Mouse (Mus musculus): ENCODE measurements around the gene Bbx.

Bbx gene

DNA sequence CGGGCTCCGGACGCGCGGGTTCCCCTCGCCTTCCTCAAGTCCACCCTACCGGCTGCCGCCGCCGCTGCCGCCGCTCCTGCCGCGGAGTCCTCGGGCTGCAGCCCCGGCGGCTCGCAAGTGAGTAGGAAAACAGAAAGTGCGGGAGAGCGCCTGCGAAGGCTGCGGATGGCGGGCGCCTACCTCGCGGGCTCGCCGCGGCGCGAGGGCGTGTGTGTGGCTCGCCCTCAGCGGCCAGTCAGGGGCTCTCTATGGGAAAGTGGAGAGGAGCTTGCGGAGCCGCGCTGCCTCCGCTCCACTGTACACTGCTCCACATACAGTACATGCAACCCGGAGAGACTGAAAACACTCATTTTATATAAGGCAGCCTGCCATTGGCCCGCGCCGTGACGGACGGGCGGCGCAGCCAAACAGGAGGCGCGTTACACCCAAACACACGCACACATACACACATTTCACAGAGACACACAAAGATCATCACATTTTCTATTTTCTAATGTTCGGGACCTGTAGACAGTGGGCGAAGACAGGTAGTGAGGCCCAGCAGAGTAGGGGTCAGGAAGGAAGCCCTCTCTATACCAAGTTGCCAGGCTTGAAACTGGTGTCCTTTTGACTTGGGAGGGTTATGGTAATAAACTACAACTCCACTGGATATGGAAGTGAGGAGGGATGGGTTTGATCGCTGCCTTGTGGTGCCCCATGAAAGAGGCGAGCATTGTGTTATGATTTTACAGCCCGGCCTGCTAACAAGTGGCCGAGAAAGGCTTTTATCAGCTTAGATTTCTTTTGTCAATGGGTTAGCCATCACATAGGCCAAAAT is at the start of gene Bbx:
Gene Bbx, minus strand, starts transcription at position 329 of the 817 bp plus-strand sequence.
- DNase-seq (ENCODE audit: low read depth), result peak; percentile 97

DNA sequence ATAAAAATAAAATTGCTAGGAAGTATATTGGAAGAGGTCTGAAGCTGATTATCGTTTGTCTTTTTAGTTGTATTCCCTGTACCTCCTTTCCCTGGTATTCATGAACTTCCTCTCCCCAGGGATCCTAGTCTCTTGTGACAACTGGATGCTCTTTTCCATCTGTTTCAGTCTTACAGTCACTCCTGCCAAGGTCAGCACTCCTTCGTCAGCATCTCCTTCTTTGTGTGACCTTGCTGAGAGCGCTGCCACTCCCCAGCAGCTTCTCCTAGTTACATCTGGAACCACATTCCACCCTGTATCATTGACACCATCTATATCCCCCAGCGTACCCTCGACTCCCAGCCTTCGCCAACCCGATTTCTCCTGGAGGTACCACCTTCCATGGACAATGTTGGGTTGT is 49.7 kb upstream of the Bbx start:
- DNase-seq (ENCODE audit: low read depth), result peak; percentile 7

- peak; percentile 91 for DNase-seq (ENCODE audit: low read depth)
Observed at GRCm38 (mm10) chr16:50481341-50481740, 49.2 kb upstream of the Bbx start.

DNA sequence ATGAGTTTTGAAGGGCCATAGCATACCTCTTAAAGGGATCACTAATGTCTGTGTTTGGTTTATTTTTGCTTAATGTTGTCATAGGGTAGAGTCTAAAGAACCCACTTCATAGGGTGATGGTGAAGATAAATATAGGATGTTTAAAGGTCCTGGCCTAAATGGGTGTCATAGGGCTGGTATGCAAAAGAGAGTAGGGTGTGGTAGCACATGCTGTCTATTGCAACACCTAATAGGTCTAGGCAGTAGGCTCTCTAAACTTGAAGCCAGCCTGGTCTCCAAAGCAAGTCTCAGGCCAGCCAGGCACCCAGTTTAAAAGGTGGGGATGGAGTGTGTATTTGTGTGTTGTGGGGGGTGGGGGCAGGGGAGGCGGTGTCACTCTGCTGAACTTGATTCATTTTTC is 46.5 kb upstream of the Bbx start:
- no peak for DNase-seq (ENCODE audit: low read depth)

DNA sequence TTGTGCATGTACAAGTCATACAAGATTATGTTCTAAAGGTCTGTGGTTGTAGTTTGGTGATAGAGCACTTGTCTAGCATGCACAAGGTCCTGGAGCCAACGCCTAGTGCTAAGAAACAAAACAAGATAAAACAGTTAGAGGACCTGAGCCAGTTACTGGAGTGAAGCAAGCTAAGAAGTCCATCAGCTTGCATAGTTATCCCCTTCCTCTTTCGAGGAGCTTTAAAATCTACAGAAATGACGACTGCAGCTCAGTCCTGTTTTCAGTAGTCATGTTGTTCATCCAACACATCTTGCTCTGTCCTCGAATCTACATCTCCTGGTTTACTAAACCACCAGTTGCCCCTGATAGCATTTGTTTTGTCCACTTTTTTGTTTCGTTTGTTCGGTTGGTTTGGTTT is 45.4 kb upstream of the Bbx start:
- no peak for DNase-seq (ENCODE audit: low read depth)

- peak; percentile 30 for DNase-seq (ENCODE audit: low read depth)
Observed at GRCm38 (mm10) chr16:50462226-50462870, 30.2 kb upstream of the Bbx start.

DNA sequence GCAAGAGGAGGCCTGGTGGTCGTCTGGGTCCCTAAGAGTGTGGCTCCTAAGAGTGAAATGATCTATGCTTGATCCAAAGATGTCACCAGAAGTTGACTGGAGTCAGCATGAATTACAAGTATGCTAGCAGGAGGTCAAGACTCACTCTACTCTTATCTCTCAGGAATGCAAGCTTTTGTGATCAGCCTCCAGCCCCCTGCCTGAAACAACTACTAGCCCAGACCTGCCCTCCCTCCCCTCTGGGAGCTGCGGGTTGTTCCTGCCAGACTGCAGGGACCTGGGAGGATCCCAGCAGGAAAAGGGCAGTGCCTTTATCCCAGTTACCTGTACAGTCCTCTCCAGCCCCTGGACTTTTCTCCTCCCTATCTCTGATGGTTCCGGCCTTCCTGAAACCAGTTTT is 27.0 kb upstream of the Bbx start:
- DNase-seq (ENCODE audit: low read depth), result no peak

DNA sequence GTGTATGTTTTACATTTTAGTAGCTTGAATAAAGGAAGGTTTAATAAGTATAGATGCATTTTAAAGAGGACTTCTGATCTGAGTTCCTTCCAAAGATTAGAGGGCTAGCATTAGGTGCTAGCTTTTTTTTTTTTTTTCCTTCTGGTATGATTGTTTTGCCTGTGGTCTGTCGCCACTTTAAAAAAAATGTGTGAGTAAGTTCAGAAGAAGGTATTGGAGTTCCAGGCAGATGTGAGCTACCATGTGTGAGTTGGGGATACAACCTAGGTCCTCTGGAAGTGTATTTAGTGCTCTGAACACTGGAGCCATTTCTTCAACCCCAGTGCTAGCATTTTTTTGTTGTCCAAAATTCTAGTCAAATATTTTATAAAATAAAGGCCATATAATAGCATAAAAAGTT is 23.9 kb upstream of the Bbx start:
- DNase-seq (ENCODE audit: low read depth), result no peak

GRCm38 (mm10) chr16:50449086-50449485 is 16.9 kb upstream of the Bbx start:
- no peak for DNase-seq (ENCODE audit: low read depth)

DNA sequence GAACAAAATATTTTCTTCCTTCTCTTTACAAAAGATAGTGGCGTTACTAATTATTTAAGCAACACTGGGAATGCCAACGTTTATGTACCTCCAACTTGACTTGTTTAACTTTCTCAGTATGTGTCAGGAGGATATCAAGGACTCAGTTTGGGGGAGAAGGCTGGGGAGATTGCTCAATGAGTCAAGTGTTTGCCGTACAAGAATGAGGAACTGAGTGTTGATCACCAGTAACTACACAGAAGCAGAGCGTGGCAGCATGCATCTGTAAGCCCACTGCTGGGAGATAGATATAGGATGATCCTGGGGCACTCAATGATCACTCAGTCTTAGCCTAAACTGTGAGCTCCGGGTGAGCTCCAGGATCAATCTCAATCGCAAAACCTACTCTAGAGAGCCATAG is 12.8 kb upstream of the Bbx start:
- DNase-seq (ENCODE audit: low read depth), result no peak

- peak; percentile 58 for DNase-seq (ENCODE audit: low read depth)
Observed at GRCm38 (mm10) chr16:50438816-50439215, 6.6 kb upstream of the Bbx start.

- DNase-seq (ENCODE audit: low read depth), result no peak
Observed at GRCm38 (mm10) chr16:50437788-50438187, 5.6 kb upstream of the Bbx start.

GRCm38 (mm10) chr16:50437331-50437730 is 5.1 kb upstream of the Bbx start:
- DNase-seq (ENCODE audit: low read depth), result no peak

GRCm38 (mm10) chr16:50431011-50431981 is 894 bp downstream of the Bbx start:
- DNase-seq (ENCODE audit: low read depth), result peak; percentile 63

DNA sequence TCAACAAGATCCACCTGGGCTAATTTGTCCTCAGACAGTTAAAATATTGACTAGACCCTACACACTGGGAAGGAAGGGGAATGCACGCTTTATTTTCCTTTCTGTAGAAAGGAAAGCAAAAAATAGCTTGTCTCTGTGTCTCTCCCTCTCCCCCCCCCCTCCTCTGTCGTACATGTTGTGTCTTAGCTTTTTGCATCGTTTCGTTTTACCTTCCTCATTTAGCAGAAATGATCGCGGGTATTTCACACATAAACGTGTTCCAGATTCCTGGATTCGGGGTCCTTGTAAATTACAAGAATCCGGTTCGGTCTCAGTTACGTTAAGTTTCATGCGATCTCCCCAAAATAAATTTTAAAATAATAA is 1.7 kb downstream of the Bbx start:
- peak; percentile 52 for DNase-seq (ENCODE audit: low read depth)

DNA sequence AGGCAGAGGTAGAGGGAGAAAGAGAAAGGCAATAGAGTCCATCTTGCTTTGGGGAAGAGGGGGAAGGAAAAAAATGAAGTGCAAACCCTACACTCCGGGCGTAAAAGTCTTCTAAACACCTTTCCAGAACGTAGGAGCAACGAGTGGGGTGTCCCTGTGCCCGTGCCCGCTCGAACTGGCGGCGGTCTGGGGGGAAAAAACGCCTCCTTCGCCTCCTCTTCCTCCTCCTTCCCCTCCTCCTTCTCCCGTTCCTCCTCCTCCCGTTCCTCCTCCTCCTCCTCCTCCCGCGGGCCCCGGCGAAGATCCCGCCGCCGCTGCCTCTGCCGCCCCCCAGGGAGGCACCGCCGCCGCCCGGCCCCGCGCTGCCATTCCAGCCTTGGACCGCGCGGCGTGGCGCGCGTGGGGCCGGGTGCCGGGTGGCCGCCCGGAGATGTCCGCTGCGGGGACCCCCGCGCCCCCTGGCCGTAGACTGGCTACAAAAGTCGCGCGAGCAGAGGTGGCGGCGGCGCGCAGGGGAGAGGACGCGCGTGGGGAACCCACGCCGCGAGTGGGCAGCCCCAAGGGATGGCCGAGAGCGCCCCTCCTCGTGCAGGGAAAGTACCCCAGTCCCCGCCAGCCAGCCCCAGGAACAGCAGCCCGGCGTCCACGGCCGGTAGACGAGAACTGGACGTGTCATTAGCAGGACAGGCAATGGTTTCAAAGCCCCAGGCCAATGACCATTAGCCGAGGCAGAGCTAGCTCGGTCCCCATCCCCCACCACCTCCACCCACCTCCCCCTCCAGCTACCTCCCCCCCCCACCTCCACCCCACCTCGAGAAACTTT is 2.3 kb downstream of the Bbx start:
- DNase-seq (ENCODE audit: low read depth), result peak; percentile 58

- DNase-seq (ENCODE audit: low read depth), result peak; percentile 18
Observed at GRCm38 (mm10) chr16:50428871-50429691, 3.1 kb downstream of the Bbx start.

DNA sequence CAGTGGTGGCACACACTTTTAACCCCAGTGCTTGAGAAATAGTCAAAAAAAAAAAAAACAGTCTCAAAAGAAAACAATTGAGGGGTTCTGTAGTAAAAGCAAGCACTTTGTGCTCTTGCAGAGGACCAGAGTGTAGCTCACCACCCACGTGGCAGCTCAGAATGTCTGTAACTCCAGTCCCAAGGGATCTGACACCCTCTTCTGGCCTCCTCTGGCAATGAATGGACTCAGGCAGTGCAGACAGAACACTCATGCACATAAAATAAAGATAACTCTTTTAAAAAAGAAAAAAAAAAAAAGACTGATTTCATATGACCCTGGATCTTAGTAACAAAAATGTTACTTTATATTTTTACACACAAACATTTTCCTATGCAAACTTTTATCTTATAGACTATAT is 12.1 kb downstream of the Bbx start:
- DNase-seq (ENCODE audit: low read depth), result peak; percentile 25

DNA sequence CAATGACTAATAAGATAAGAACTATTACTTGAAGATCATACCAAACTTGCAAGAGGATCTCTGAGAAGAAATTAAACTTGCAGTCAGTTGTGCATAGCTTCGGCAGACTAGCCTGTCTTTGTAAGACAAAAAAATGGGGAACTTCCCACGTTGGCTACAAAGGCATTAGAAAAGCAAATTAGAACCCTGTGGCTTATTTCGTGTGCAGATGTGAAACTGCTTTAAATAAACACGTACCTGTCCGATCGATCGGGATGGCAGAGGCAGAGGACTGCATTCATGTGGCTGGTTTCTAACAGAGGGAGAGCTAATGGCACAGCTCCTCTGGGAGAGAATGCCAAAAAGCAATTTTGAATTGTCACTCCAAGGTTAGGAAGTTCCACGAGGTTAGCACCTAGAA is 16.8 kb downstream of the Bbx start:
- no peak for DNase-seq (ENCODE audit: low read depth)

DNA sequence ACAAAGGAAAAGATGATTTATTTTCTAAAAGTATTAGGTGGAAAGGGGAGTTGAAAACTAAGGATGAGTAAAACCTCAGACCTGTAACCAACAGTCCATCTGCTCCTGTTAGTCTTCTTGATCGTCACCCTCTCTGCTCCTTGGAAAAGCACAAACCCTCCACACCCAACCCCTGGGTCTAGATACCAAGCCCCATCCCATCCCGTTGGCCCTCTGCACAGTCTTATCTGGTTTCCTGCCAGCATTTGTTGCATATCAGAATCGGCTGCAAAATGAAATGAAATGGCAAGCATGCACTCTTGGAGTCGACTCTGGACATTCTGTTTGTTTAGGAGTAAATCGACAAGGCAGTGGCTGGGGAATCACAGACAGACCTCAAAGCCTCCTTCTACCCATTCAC is 29.3 kb downstream of the Bbx start:
- no peak for DNase-seq (ENCODE audit: low read depth)

GRCm38 (mm10) chr16:50399775-50400174 is 32.4 kb downstream of the Bbx start:
- no peak for DNase-seq (ENCODE audit: low read depth)
